Mouse (Mus musculus): ENCODE results near the gene Mettl6.

DNA sequence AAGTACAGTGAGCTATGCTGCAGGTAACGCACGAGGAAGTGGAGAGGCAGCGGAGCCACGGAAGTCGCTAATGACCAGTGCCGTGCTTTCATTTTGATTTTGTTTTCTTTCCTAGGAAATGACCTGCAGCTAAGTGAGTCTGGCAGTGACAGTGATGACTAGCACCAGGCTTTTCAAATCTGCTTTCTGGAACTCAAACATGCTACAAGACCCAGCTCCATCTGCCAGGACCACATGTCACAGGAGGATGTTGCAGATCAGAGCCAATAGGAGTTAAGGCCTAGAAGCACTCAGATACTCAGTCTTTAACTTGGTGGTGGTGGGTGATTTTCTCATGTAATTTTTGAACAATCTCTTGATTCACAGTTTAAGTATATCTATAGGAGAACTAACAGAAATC, 11.6 kb upstream of the Mettl6 start:
- TF ChIP-seq POLR2A (IDR thresholded peaks at IDR 0.05; ENCODE audit: low read depth, low read length) (no peak), CTCF (conservative IDR thresholded peaks at IDR 0.05; ENCODE audit: insufficient read depth, insufficient read length, low read depth, low read length) (no peak)

Measured in kidney, adult 2 months (tissue).